Mouse (Mus musculus) heart, adult 2 months (tissue): ENCODE data around the gene Hectd3.

Experiments
- CTCF ChIP-seq: fragments of 200-600 bp; IDR thresholded peaks from 2 replicates; pipeline ENCODE4 v1.8.1; 2022; ENCODE audit warnings: antibody characterized with exemption, mild to moderate bottlenecking, moderate library complexity
- POLR2A ChIP-seq: fragments of 200-500 bp; IDR thresholded peaks from 2 replicates; pipeline ENCODE4 v1.6.1; 2011; ENCODE audit warnings: mild to moderate bottlenecking, low read depth, low read length, control low read depth; ENCODE audit not compliant: insufficient read depth

DNA sequence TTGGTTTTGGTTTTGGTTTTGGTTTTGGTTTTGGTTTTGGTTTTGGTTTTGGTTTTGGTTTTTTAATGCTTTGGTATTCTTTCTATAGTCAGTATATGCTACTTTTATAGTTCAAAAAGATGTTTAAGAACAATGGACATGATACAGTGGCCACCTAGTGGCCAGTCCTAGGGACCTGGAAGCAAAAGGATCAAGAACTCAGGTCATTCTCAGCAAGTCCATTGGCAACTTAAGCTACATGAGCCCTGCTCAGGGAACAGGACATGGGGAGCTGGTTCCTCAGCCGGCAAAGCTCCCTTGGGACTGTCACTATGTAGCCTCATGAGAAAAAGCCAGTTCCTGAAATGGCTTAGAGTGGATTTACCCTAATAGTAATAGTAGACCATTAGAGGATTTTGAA, 43.5 kb upstream of the Hectd3 start:
- TF ChIP-seq POLR2A (no peak), CTCF (peak; percentile 27)
